Mouse (Mus musculus) testis, adult 2 months (tissue): Measurements from ENCODE around the gene Myoz1.

Source experiments
- CTCF ChIP-seq: fragments of 200-500 bp; IDR thresholded peaks from 2 replicates; pipeline ENCODE4 v1.5.1; 2012; ENCODE audit warnings: low read depth, mild to moderate bottlenecking, inconsistent platforms, low read length, moderate library complexity; ENCODE audit not compliant: control insufficient read depth, insufficient read depth, insufficient replicate concordance
- POLR2A ChIP-seq: fragments of 200-500 bp; IDR thresholded peaks from 2 replicates; pipeline ENCODE4 v1.6.1; 2012; ENCODE audit warnings: low read depth, mild to moderate bottlenecking, inconsistent platforms, low read length, moderate library complexity; ENCODE audit not compliant: control insufficient read depth

DNA sequence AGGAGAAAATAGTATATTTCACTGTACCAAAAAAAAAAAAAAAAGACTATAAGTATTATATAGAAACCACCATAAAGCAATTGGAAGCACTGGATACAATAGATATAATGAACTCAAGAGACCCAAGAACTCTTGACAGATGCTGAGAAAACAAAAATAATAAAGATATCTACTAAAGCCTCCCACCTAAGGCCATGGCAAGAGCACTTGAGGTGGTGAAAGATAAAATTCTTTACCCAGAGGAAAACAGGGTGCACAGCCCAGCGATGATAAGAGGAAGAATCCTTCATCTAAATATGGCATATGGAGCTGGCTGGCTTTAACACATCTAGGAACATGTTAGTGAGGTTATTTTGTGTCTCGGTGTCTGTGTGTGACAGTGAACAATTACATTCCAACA is 56.8 kb downstream of the Myoz1 start:
- TF ChIP-seq CTCF (no peak), POLR2A (no peak)
